Mouse (Mus musculus) embryonic fibroblast, embryonic 13.5 days (primary cell): Measurements from ENCODE around the gene Olfr1224-ps1.

Source experiments
- CTCF ChIP-seq: IDR thresholded peaks from 2 replicates; pipeline ENCODE4 v1.5.1; 2011; ENCODE audit warnings: mild to moderate bottlenecking, control low read depth, low read length, moderate library complexity, borderline replicate concordance; ENCODE audit not compliant: insufficient read depth
- POLR2A ChIP-seq: IDR thresholded peaks from 2 replicates; pipeline ENCODE4 v1.6.1; 2011; ENCODE audit warnings: low read depth, mild to moderate bottlenecking, control low read depth, low read length, moderate library complexity

DNA sequence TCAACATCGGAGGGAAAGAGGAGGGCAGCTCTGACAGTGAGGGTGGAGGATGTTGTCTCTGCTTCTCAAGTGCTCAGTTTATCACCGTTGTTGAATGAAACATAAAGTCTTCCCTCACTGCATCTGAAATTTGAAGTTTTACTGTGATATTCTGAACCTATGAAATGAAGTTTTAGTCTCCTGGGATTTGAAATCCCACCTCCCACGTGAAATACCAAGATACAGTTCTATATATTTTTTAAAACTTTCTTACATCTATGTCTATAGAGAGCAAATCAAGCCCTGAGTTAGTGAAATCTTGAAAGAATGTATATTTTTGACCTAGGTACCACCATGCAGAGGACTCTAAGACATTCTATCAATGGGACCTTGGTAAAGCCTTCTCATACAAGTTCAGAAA lies 57.2 kb downstream of the Olfr1224-ps1 start, which contains the start of gene Olfr1220:
- TF ChIP-seq CTCF (no peak), POLR2A (no peak)
